Mouse (Mus musculus): Measurements from ENCODE around the gene Mcf2l. TPM values are rescaled to one million over a fixed set of nuclear protein-coding genes. Genes with fewer than 3 reads are reported as not detected.

The Mcf2l gene
- total RNA-seq, 2 experiments from 2014 or later, result 242 to 256 TPM

GRCm38 (mm10) chr8:12906597-12906996 is 33.0 kb downstream of the Mcf2l start:
- no peak for DNase-seq (ENCODE audit: low spot score in 2 of 2)

- DNase-seq (ENCODE audit: low spot score in 2 of 2), result no peak
These were observed 34.1 kb downstream of the Mcf2l start for GRCm38 (mm10) chr8:12907730-12908129.

GRCm38 (mm10) chr8:12912011-12912410 is 38.4 kb downstream of the Mcf2l start:
- no peak for DNase-seq (ENCODE audit: low spot score in 2 of 2)

GRCm38 (mm10) chr8:12915187-12916006 is 41.8 kb downstream of the Mcf2l start:
- DNase-seq (ENCODE audit: low spot score in 2 of 2), result peak; percentile 55 to 62

GRCm38 (mm10) chr8:12916156-12916900 is 42.7 kb downstream of the Mcf2l start:
- DNase-seq (ENCODE audit: low spot score in 2 of 2), result no peak

- DNase-seq (ENCODE audit: low spot score in 2 of 2), result no peak
These were observed 43.4 kb downstream of the Mcf2l start for GRCm38 (mm10) chr8:12917029-12917428.

GRCm38 (mm10) chr8:12917831-12918230 is 44.2 kb downstream of the Mcf2l start:
- DNase-seq (ENCODE audit: low spot score in 2 of 2), result no peak

GRCm38 (mm10) chr8:12920599-12920998 is 47.0 kb downstream of the Mcf2l start:
- no peak for DNase-seq (ENCODE audit: low spot score in 2 of 2)

- no peak for DNase-seq (ENCODE audit: low spot score in 2 of 2)
These were observed 51.4 kb downstream of the Mcf2l start for GRCm38 (mm10) chr8:12925051-12925450.

- DNase-seq (ENCODE audit: low spot score in 2 of 2), result no peak
These were observed 52.4 kb downstream of the Mcf2l start for GRCm38 (mm10) chr8:12925941-12926381.

- peak in 1 of 2 experiments; percentile 60 for DNase-seq (ENCODE audit: low spot score in 2 of 2)
These were observed 53.8 kb downstream of the Mcf2l start for GRCm38 (mm10) chr8:12927204-12927983.

GRCm38 (mm10) chr8:12928033-12928432 is 54.4 kb downstream of the Mcf2l start:
- no peak for DNase-seq (ENCODE audit: low spot score in 2 of 2)

- no peak for DNase-seq (ENCODE audit: low spot score in 2 of 2)
These were observed 55.3 kb downstream of the Mcf2l start for GRCm38 (mm10) chr8:12928931-12929330.

GRCm38 (mm10) chr8:12930290-12930689 is 56.7 kb downstream of the Mcf2l start:
- DNase-seq (ENCODE audit: low spot score in 2 of 2), result no peak

GRCm38 (mm10) chr8:12931426-12931825 is 57.8 kb downstream of the Mcf2l start:
- DNase-seq (ENCODE audit: low spot score in 2 of 2), result no peak

GRCm38 (mm10) chr8:12932520-12932919 is 58.9 kb downstream of the Mcf2l start:
- no peak for DNase-seq (ENCODE audit: low spot score in 2 of 2)

GRCm38 (mm10) chr8:12933765-12934164 is 60.2 kb downstream of the Mcf2l start:
- no peak for DNase-seq (ENCODE audit: low spot score in 2 of 2)

- no peak for DNase-seq (ENCODE audit: low spot score in 2 of 2)
These were observed 60.9 kb downstream of the Mcf2l start for GRCm38 (mm10) chr8:12934453-12935043.

GRCm38 (mm10) chr8:12940549-12940948 is 66.9 kb downstream of the Mcf2l start:
- DNase-seq (ENCODE audit: low spot score in 2 of 2), result no peak

- no peak for DNase-seq (ENCODE audit: low spot score in 2 of 2)
These were observed 67.7 kb downstream of the Mcf2l start for GRCm38 (mm10) chr8:12941161-12941926.
